Mouse (Mus musculus) neural tube, embryonic 15.5 days (tissue): ENCODE results near the gene Thra. TPM values are rescaled to one million over a fixed set of nuclear protein-coding genes. Genes with fewer than 3 reads are reported as not detected.

Source experiments
- ATAC-seq: fragments of 200-750 bp; cut with Nextera tagmentation; 2 replicates; pipeline ENCODE4 v1.8.0; 2017; ENCODE audit warnings: mild to moderate bottlenecking, moderate TSS enrichment, moderate library complexity; ENCODE audit not compliant: low FRiP score
- H3K27ac ChIP-seq: fragments of 300-500 bp; sonication (generic); replicated peaks from 2 replicates; pipeline ENCODE4 v1.5.1; 2015; ENCODE audit warnings: mild to moderate bottlenecking, inconsistent platforms
- H3K27me3 ChIP-seq: fragments of 300-500 bp; sonication (generic); replicated peaks from 2 replicates; pipeline ENCODE4 v1.6.1; 2015; ENCODE audit warnings: inconsistent platforms
- H3K36me3 ChIP-seq: fragments of 300-500 bp; sonication (generic); 2 replicates; pipeline ENCODE4 v1.6.1; 2015; ENCODE audit warnings: inconsistent platforms
- H3K4me1 ChIP-seq: fragments of 300-500 bp; sonication (generic); 2 replicates; pipeline ENCODE4 v1.6.1; 2015; ENCODE audit warnings: inconsistent platforms
- H3K4me2 ChIP-seq: fragments of 300-500 bp; sonication (generic); 2 replicates; pipeline ENCODE4 v1.6.1; 2015; ENCODE audit warnings: inconsistent platforms, mild to moderate bottlenecking, moderate library complexity
- H3K4me3 ChIP-seq: fragments of 300-500 bp; sonication (generic); replicated peaks from 2 replicates; pipeline ENCODE4 v1.5.1; 2015; ENCODE audit warnings: mild to moderate bottlenecking, inconsistent platforms
- H3K9ac ChIP-seq: fragments of 300-500 bp; sonication (generic); replicated peaks from 2 replicates; pipeline ENCODE4 v1.6.1; 2015; ENCODE audit warnings: mild to moderate bottlenecking, inconsistent platforms
- H3K9me3 ChIP-seq: fragments of 300-500 bp; sonication (generic); replicated peaks from 2 replicates; pipeline ENCODE4 v1.6.1; 2016; ENCODE audit warnings: inconsistent platforms
- WGBS: fragments of 180-500 bp; shearing (Covaris S2); methylation state at CpG from one replicate; pipeline ENCODE4 v1.1.7; 2015; ENCODE audit warnings: mixed read lengths; 5-methylcytosine and 5-hydroxymethylcytosine counted together
- polyA plus RNA-seq: library from polyadenylated mRNA; unstranded; fragments of >200 nt; fragmentation: Nextera tagmentation; extraction: Ambion mirVana; gene quantifications from 2 replicates; pipeline ENCODE4 v1.2.1, GENCODE M21; 2015

Thra gene
- polyA plus RNA-seq, 1 experiment from 2014 or later = 125 TPM

GRCm38 (mm10) chr11:98761939-98762338 is 21.5 kb downstream of the Thra start:
- Histone ChIP-seq H3K4me1 (peaks cover 20% of the 10 kb centered on the region), H3K27ac (no peak overlapping the region), H3K36me3 (peaks cover 69% of the 10 kb centered on the region), H3K4me2 (no peak overlapping the region), H3K27me3 (no peaks in the 10 kb centered on the region), H3K9ac (no peak overlapping the region), H3K9me3 (no peaks in the 10 kb centered on the region), H3K4me3 (no peak overlapping the region)
- no peak for ATAC-seq
- WGBS = 94% methylated on average over 4 of the region's 4 CpGs

GRCm38 (mm10) chr11:98762756-98763501 is 22.5 kb downstream of the Thra start:
- Histone ChIP-seq H3K9me3 (no peaks in the 10 kb centered on the region), H3K27ac (no peak overlapping the region), H3K4me3 (no peak overlapping the region), H3K9ac (no peak overlapping the region), H3K4me1 (peaks cover 30% of the 10 kb centered on the region), H3K4me2 (no peak overlapping the region), H3K36me3 (peaks cover 59% of the 10 kb centered on the region), H3K27me3 (no peaks in the 10 kb centered on the region)
- ATAC-seq = no peak
- WGBS = 69% methylated on average over 17 of the region's 17 CpGs

- Histone ChIP-seq H3K27me3 (no peaks in the 10 kb centered on the region), H3K4me2 (no peak overlapping the region), H3K9ac (no peak overlapping the region), H3K4me1 (peaks cover 35% of the 10 kb centered on the region), H3K36me3 (peaks cover 58% of the 10 kb centered on the region), H3K9me3 (no peaks in the 10 kb centered on the region), H3K4me3 (no peak overlapping the region), H3K27ac (no peak overlapping the region)
- 89% methylated on average over 8 of the region's 8 CpGs for WGBS
- no peak for ATAC-seq
Observed at GRCm38 (mm10) chr11:98763502-98763861, 23.0 kb downstream of the Thra start.

- H3K4me2 ChIP-seq = no peak overlapping the region
- no peak overlapping the region for H3K27ac ChIP-seq
- peaks cover 60% of the 10 kb centered on the region for H3K36me3 ChIP-seq
- peaks cover 41% of the 10 kb centered on the region for H3K4me1 ChIP-seq
- H3K9ac ChIP-seq = no peak overlapping the region
- WGBS = 88% methylated on average over 18 of the region's 18 CpGs
- ATAC-seq = no peak
- no peaks in the 10 kb centered on the region for H3K9me3 ChIP-seq
- H3K27me3 ChIP-seq = no peaks in the 10 kb centered on the region
- H3K4me3 ChIP-seq = no peak overlapping the region
Observed at GRCm38 (mm10) chr11:98764091-98764490, 23.7 kb downstream of the Thra start.

GRCm38 (mm10) chr11:98764746-98765145 is 24.3 kb downstream of the Thra start:
- no peaks in the 10 kb centered on the region for H3K9me3 ChIP-seq
- peak overlapping the region; percentile 70; the same call in 1 of the 2 replicates for H3K27ac ChIP-seq
- H3K27me3 ChIP-seq = no peaks in the 10 kb centered on the region
- peaks cover 41% of the 10 kb centered on the region for H3K4me1 ChIP-seq
- H3K4me3 ChIP-seq = no peak overlapping the region
- peaks cover 63% of the 10 kb centered on the region for H3K36me3 ChIP-seq
- no peak overlapping the region for H3K4me2 ChIP-seq
- no peak for ATAC-seq
- H3K9ac ChIP-seq = no peak overlapping the region

- peak; percentile 13; the same call in 1 of the 2 replicates for ATAC-seq
- Histone ChIP-seq H3K9me3 (no peaks in the 10 kb centered on the region), H3K36me3 (peaks cover 68% of the 10 kb centered on the region), H3K27ac (peak overlapping the region; percentile 70), H3K4me3 (no peak overlapping the region), H3K27me3 (no peaks in the 10 kb centered on the region), H3K4me2 (no peak overlapping the region), H3K9ac (no peak overlapping the region), H3K4me1 (peaks cover 41% of the 10 kb centered on the region)
- WGBS = 44% methylated on average over 5 of the region's 9 CpGs
Observed at GRCm38 (mm10) chr11:98765421-98766309, 25.2 kb downstream of the Thra start.

GRCm38 (mm10) chr11:98766346-98766745 is 25.9 kb downstream of the Thra start:
- H3K27ac ChIP-seq = peak overlapping the region; percentile 60; the same call in 1 of the 2 replicates
- H3K4me2 ChIP-seq = no peak overlapping the region
- ATAC-seq = no peak

GRCm38 (mm10) chr11:98766816-98767215 is 26.4 kb downstream of the Thra start:
- Histone ChIP-seq H3K4me3 (no peak overlapping the region), H3K36me3 (peaks cover 61% of the 10 kb centered on the region), H3K27ac (peak overlapping the region; percentile 60; the same call in 1 of the 2 replicates), H3K4me1 (peaks cover 43% of the 10 kb centered on the region), H3K9me3 (no peaks in the 10 kb centered on the region), H3K9ac (no peak overlapping the region; the same call in 1 of the 2 replicates), H3K27me3 (no peaks in the 10 kb centered on the region), H3K4me2 (0 out of 2 replicates have a peak overlapping the region, but pooled peaks have one; percentile 7)
- 0 out of 2 replicates have a peak, but pooled peaks have one; percentile 6 for ATAC-seq
- WGBS = 23% methylated on average over 5 of the region's 5 CpGs

More at GRCm38 (mm10) chr11:98766346-98766745, 25.9 kb downstream of the Thra start:
- Histone ChIP-seq H3K4me1 (peaks cover 41% of the 10 kb centered on the region), H3K27me3 (no peaks in the 10 kb centered on the region), H3K9me3 (no peaks in the 10 kb centered on the region), H3K4me3 (no peak overlapping the region), H3K9ac (no peak overlapping the region; the same call in 1 of the 2 replicates), H3K36me3 (peaks cover 64% of the 10 kb centered on the region)
- 19% methylated on average over 2 of the region's 2 CpGs for WGBS

GRCm38 (mm10) chr11:98767276-98767675 is 26.8 kb downstream of the Thra start:
- H3K27ac ChIP-seq = peak overlapping the region; percentile 82; the same call in 1 of the 2 replicates
- peaks cover 48% of the 10 kb centered on the region for H3K4me1 ChIP-seq
- 16% methylated on average over 9 of the region's 9 CpGs for WGBS
- H3K27me3 ChIP-seq = no peaks in the 10 kb centered on the region
- no peak for ATAC-seq
- H3K9ac ChIP-seq = no peak overlapping the region
- H3K4me2 ChIP-seq = 0 out of 2 replicates have a peak overlapping the region, but pooled peaks have one; percentile 7
- H3K9me3 ChIP-seq = no peaks in the 10 kb centered on the region
- peaks cover 56% of the 10 kb centered on the region for H3K36me3 ChIP-seq
- no peak overlapping the region for H3K4me3 ChIP-seq

- Histone ChIP-seq H3K4me3 (peak overlapping the region; percentile 9; the same call in 1 of the 2 replicates), H3K9me3 (no peaks in the 10 kb centered on the region), H3K27me3 (no peaks in the 10 kb centered on the region), H3K27ac (peak overlapping the region; percentile 82), H3K4me1 (peaks cover 52% of the 10 kb centered on the region), H3K4me2 (peak overlapping the region; percentile 41), H3K9ac (no peak overlapping the region), H3K36me3 (peaks cover 53% of the 10 kb centered on the region)
- whole genome bisulfite sequencing = 11% methylated on average over 4 of the region's 4 CpGs
- ATAC-seq = no peak
Observed at GRCm38 (mm10) chr11:98767713-98768112, 27.3 kb downstream of the Thra start.

- Histone ChIP-seq H3K36me3 (peaks cover 47% of the 10 kb centered on the region), H3K9ac (no peak overlapping the region; the same call in 1 of the 2 replicates), H3K27me3 (no peaks in the 10 kb centered on the region), H3K27ac (peak overlapping the region; percentile 82), H3K4me1 (peaks cover 59% of the 10 kb centered on the region), H3K9me3 (no peaks in the 10 kb centered on the region), H3K4me3 (peak overlapping the region; percentile 9; the same call in 1 of the 2 replicates), H3K4me2 (peak overlapping the region; percentile 41)
- no peak for ATAC-seq
- 23% methylated on average over 39 of the region's 39 CpGs for WGBS
Observed at GRCm38 (mm10) chr11:98768127-98769006, 27.9 kb downstream of the Thra start.
